Mouse (Mus musculus) thymus, postnatal 0 days (tissue): ENCODE results near the gene Isoc2b. TPM values are rescaled to one million over a fixed set of nuclear protein-coding genes. Genes with fewer than 3 reads are reported as not detected.
"Not testable (repeated sequence)": the region's sequence is repeated elsewhere in the genome, so short reads cannot be mapped to it uniquely, and the experiment has no call there.

Experiments
- DNase-seq: peaks from one replicate; pipeline ENCODE4 v3.0.0-alpha.2; 2015; ENCODE audit warnings: low spot score
- polyA plus RNA-seq: library from polyadenylated mRNA; unstranded; fragments of >200 nt; fragmentation: Nextera tagmentation; extraction: Ambion mirVana; gene quantifications from 2 replicates; pipeline ENCODE4 v1.2.1, GENCODE M21; 2015

Isoc2b gene
- polyA plus RNA-seq, result 19.9 and 22.0 TPM in 2 replicates

- no peak for DNase-seq
Observed at GRCm38 (mm10) chr7:4870133-4870532, at the start of gene Isoc2b. Gene Isoc2b (minus strand): TSS chr7:4870258.

GRCm38 (mm10) chr7:4919096-4919495, 49.0 kb upstream of the Isoc2b start:
- DNase-seq, result no peak

- DNase-seq, result no peak
Observed at GRCm38 (mm10) chr7:4918681-4919080, 48.6 kb upstream of the Isoc2b start.

- DNase-seq, result no peak
Observed at GRCm38 (mm10) chr7:4917494-4917893, 47.4 kb upstream of the Isoc2b start.

GRCm38 (mm10) chr7:4915669-4916416, 45.8 kb upstream of the Isoc2b start:
- DNase-seq, result no peak

- DNase-seq, result peak; percentile 96
Observed at GRCm38 (mm10) chr7:4915007-4915665, 45.1 kb upstream of the Isoc2b start, which contains the start of gene Zfp628. Gene Zfp628 (plus strand): TSS chr7:4915217.

GRCm38 (mm10) chr7:4912248-4912647, 42.2 kb upstream of the Isoc2b start:
- DNase-seq, result no peak

- DNase-seq, result peak; percentile 33
Observed at GRCm38 (mm10) chr7:4911561-4911960, 41.5 kb upstream of the Isoc2b start.

GRCm38 (mm10) chr7:4906466-4906950, 36.5 kb upstream of the Isoc2b start, which contains the start of gene Gm36210:
Gene Gm36210 (minus strand): TSS chr7:4906516.
- no peak for DNase-seq

GRCm38 (mm10) chr7:4902404-4902803, 32.3 kb upstream of the Isoc2b start:
- DNase-seq, result no peak

- DNase-seq, result peak; percentile 48
Observed at GRCm38 (mm10) chr7:4901171-4901570, 31.1 kb upstream of the Isoc2b start.

GRCm38 (mm10) chr7:4900523-4900851, 30.4 kb upstream of the Isoc2b start:
- DNase-seq, result peak; percentile 30

GRCm38 (mm10) chr7:4899649-4900522, 29.8 kb upstream of the Isoc2b start:
- peak; percentile 27 for DNase-seq

GRCm38 (mm10) chr7:4898851-4899648, 29.0 kb upstream of the Isoc2b start:
- no peak for DNase-seq

- DNase-seq, result no peak
Observed at GRCm38 (mm10) chr7:4895186-4895585, 25.1 kb upstream of the Isoc2b start.

- no peak for DNase-seq
Observed at GRCm38 (mm10) chr7:4886680-4887079, 16.6 kb upstream of the Isoc2b start.

GRCm38 (mm10) chr7:4879036-4879435, 9.0 kb upstream of the Isoc2b start:
- not testable (repeated sequence) for DNase-seq

GRCm38 (mm10) chr7:4878186-4878585, 8.1 kb upstream of the Isoc2b start:
- DNase-seq, result peak; percentile 32

- no peak for DNase-seq
Observed at GRCm38 (mm10) chr7:4877226-4877625, 7.2 kb upstream of the Isoc2b start.

- peak; percentile 94 for DNase-seq
Observed at GRCm38 (mm10) chr7:4876753-4877221, 6.7 kb upstream of the Isoc2b start, which contains the start of gene Isoc2a. Gene Isoc2a (plus strand): TSS chr7:4877153.
